Mouse (Mus musculus) kidney, postnatal 0 days (tissue): ENCODE measurements around the gene Psd. TPM values are rescaled to one million over a fixed set of nuclear protein-coding genes. Genes with fewer than 3 reads are reported as not detected.

Source experiments
- ATAC-seq: fragments of 200-750 bp; cut with Nextera tagmentation; replicated peaks from 2 replicates; pipeline ENCODE4 v1.8.0; 2017; ENCODE audit warnings: low read depth, moderate number of reproducible peaks, moderate TSS enrichment, moderate library complexity; ENCODE audit not compliant: low FRiP score
- DNase-seq: peaks from one replicate; pipeline ENCODE4 v3.0.0-alpha.2; 2016; ENCODE audit warnings: low spot score
- H3K27ac ChIP-seq: fragments of 300-500 bp; sonication (generic); 2 replicates; pipeline ENCODE4 v1.5.1; 2014; ENCODE audit warnings: mild to moderate bottlenecking
- H3K27me3 ChIP-seq: fragments of 300-500 bp; sonication (generic); 2 replicates; pipeline ENCODE4 v1.6.1; 2014; ENCODE audit warnings: low read length, mixed read lengths; ENCODE audit not compliant: insufficient read depth
- H3K36me3 ChIP-seq: fragments of 300-500 bp; sonication (generic); 2 replicates; pipeline ENCODE4 v1.6.1; 2014; ENCODE audit warnings: low read length, mixed read lengths; ENCODE audit not compliant: insufficient read depth
- H3K4me1 ChIP-seq: fragments of 300-500 bp; sonication (generic); replicated peaks from 2 replicates; pipeline ENCODE4 v1.6.1; 2014; ENCODE audit warnings: antibody characterized with exemption, low read length, mixed read lengths; ENCODE audit not compliant: insufficient read depth
- H3K4me2 ChIP-seq: fragments of 300-500 bp; sonication (generic); 2 replicates; pipeline ENCODE4 v1.6.1; 2014; ENCODE audit warnings: mild to moderate bottlenecking, low read length, moderate library complexity, mixed read lengths
- H3K4me3 ChIP-seq: fragments of 300-500 bp; sonication (generic); replicated peaks from 2 replicates; pipeline ENCODE4 v1.5.1; 2014; ENCODE audit warnings: low read depth, low read length
- H3K9ac ChIP-seq: fragments of 300-500 bp; sonication (generic); 2 replicates; pipeline ENCODE4 v1.6.1; 2014; ENCODE audit warnings: low read depth, low read length
- H3K9me3 ChIP-seq: fragments of 300-500 bp; sonication (generic); replicated peaks from 2 replicates; pipeline ENCODE4 v1.6.1; 2016; ENCODE audit warnings: low read length, inconsistent platforms, mixed read lengths
- CTCF ChIP-seq: IDR thresholded peaks from 2 replicates; pipeline ENCODE4 v1.5.1; 2016; ENCODE audit warnings: antibody characterized with exemption, low read depth, mild to moderate bottlenecking, moderate library complexity
- WGBS: fragments of 180-500 bp; shearing (Covaris S2); extraction: QIAGEN DNeasy Blood & Tissue Kit; methylation state at CpG from one replicate; pipeline ENCODE4 v1.1.7; 2014; 5-methylcytosine and 5-hydroxymethylcytosine counted together
- polyA plus RNA-seq: library from polyadenylated mRNA; unstranded; fragments of >200 nt; fragmentation: Nextera tagmentation; extraction: Ambion mirVana; gene quantifications from 2 replicates; pipeline ENCODE4 v1.2.1, GENCODE M21; 2015

The Psd gene
- polyA plus RNA-seq, 1 experiment from 2014 or later: 2.9 TPM

GRCm38 (mm10) chr19:46328081-46329030, 1.4 kb upstream of the Psd start, which contains the start of gene Fbxl15:
Gene Fbxl15, plus strand, starts transcription at chr19:46328184.
- H3K9me3 ChIP-seq: no peaks in the 10 kb centered on the region
- no peak for TF ChIP-seq CTCF
- H3K4me3 ChIP-seq: peak within 1 kb of the TSS; percentile 58
- peaks cover 19% of the 10 kb centered on the region for H3K4me1 ChIP-seq
- peaks cover 19% of the 10 kb centered on the region for H3K27me3 ChIP-seq
- ATAC-seq (peak; percentile 83), DNase-seq (peak; percentile 97)
- peak within 1 kb of the TSS; percentile 84 for H3K27ac ChIP-seq
- peaks cover 16% of the 10 kb centered on the region for H3K36me3 ChIP-seq
- peak within 1 kb of the TSS; percentile 89 for H3K4me2 ChIP-seq
- peak within 1 kb of the TSS; percentile 70 for H3K9ac ChIP-seq
- WGBS: under 1% methylated on average over 74 of the region's 81 CpGs

- H3K9ac ChIP-seq: peak overlapping the region; percentile 70; the same call in 1 of the 2 replicates
Observed at GRCm38 (mm10) chr19:46327531-46328064, 642 bp upstream of the Psd start.

GRCm38 (mm10) chr19:46326019-46326755, 769 bp downstream of the Psd start:
- peaks cover 7% of the 10 kb centered on the region for H3K36me3 ChIP-seq
- TF ChIP-seq CTCF: no peak
- H3K9ac ChIP-seq: no peak overlapping the region
- DNase-seq (no peak), ATAC-seq (no peak)
- H3K27me3 ChIP-seq: peaks cover 25% of the 10 kb centered on the region
- peaks cover 19% of the 10 kb centered on the region for H3K4me1 ChIP-seq
- no peaks in the 10 kb centered on the region for H3K9me3 ChIP-seq
- H3K27ac ChIP-seq: no peak overlapping the region
- H3K4me2 ChIP-seq: peak overlapping the region; percentile 89; the same call in 1 of the 2 replicates
- H3K4me3 ChIP-seq: no peak overlapping the region
- 3% methylated on average over 29 of the region's 29 CpGs for WGBS

More at GRCm38 (mm10) chr19:46327531-46328064, 642 bp upstream of the Psd start:
- peaks cover 19% of the 10 kb centered on the region for H3K4me1 ChIP-seq
- H3K27me3 ChIP-seq: peaks cover 24% of the 10 kb centered on the region
- DNase-seq (no peak), ATAC-seq (no peak)
- WGBS: 32% methylated on average over 14 of the region's 14 CpGs
- peak overlapping the region; percentile 58 for H3K4me3 ChIP-seq
- no peak for TF ChIP-seq CTCF
- H3K9me3 ChIP-seq: no peaks in the 10 kb centered on the region
- H3K36me3 ChIP-seq: peaks cover 16% of the 10 kb centered on the region
- peak overlapping the region; percentile 89 for H3K4me2 ChIP-seq
- H3K27ac ChIP-seq: peak overlapping the region; percentile 84

GRCm38 (mm10) chr19:46324918-46325317, 2.0 kb downstream of the Psd start:
- no peak for DNase-seq
- no peak overlapping the region for H3K9ac ChIP-seq
- ATAC-seq: no peak
- no peak for TF ChIP-seq CTCF
- no peak overlapping the region for H3K4me2 ChIP-seq
- H3K27me3 ChIP-seq: peaks cover 26% of the 10 kb centered on the region
- H3K9me3 ChIP-seq: no peaks in the 10 kb centered on the region
- WGBS: 64% methylated on average over 5 of the region's 5 CpGs
- peaks cover 19% of the 10 kb centered on the region for H3K4me1 ChIP-seq
- no peak overlapping the region for H3K27ac ChIP-seq
- no peaks in the 10 kb centered on the region for H3K36me3 ChIP-seq
- H3K4me3 ChIP-seq: no peak overlapping the region

- peaks cover 14% of the 10 kb centered on the region for H3K4me1 ChIP-seq
- peaks cover 32% of the 10 kb centered on the region for H3K27me3 ChIP-seq
- no peak for TF ChIP-seq CTCF
- H3K27ac ChIP-seq: no peak overlapping the region
- 61% methylated on average over 11 of the region's 11 CpGs for WGBS
- ATAC-seq (no peak), DNase-seq (no peak)
- no peak overlapping the region for H3K4me3 ChIP-seq
- H3K36me3 ChIP-seq: no peaks in the 10 kb centered on the region
- no peak overlapping the region for H3K4me2 ChIP-seq
- no peaks in the 10 kb centered on the region for H3K9me3 ChIP-seq
- no peak overlapping the region for H3K9ac ChIP-seq
Observed at GRCm38 (mm10) chr19:46324366-46324765, 2.6 kb downstream of the Psd start.

- no peak for TF ChIP-seq CTCF
- 53% methylated on average over 5 of the region's 5 CpGs for WGBS
- ATAC-seq (no peak), DNase-seq (no peak)
- H3K9me3 ChIP-seq: no peaks in the 10 kb centered on the region
- no peak overlapping the region for H3K4me2 ChIP-seq
- H3K36me3 ChIP-seq: no peaks in the 10 kb centered on the region
- peaks cover 37% of the 10 kb centered on the region for H3K27me3 ChIP-seq
- no peak overlapping the region for H3K9ac ChIP-seq
- no peak overlapping the region for H3K27ac ChIP-seq
- peaks cover 9% of the 10 kb centered on the region; the same call in 1 of the 2 replicates for H3K4me1 ChIP-seq
- no peak overlapping the region for H3K4me3 ChIP-seq
Observed at GRCm38 (mm10) chr19:46323716-46324115, 3.2 kb downstream of the Psd start.
